Mouse (Mus musculus): ENCODE measurements around the gene AF366264. TPM values are rescaled to one million over a fixed set of nuclear protein-coding genes. Genes with fewer than 3 reads are reported as not detected.
"Not testable (repeated sequence)": the region's sequence is repeated elsewhere in the genome, so short reads cannot be mapped to it uniquely, and the experiment has no call there.

Gene AF366264
- not detected in 2 replicates for polyA plus RNA-seq (2016; fragmentation: Nextera tagmentation; extraction: Ambion mirVana)

GRCm38 (mm10) chr8:13838289-13838688 lies at the start of gene AF366264:
AF366264 (minus strand) TSS chr8:13838389.
- not testable (repeated sequence) for H3K4me3 ChIP-seq; H3K36me3 ChIP-seq; DNase-seq (ENCODE audit: low spot score); H3K4me1 ChIP-seq; H3K9me3 ChIP-seq (replicated peaks); H3K27me3 ChIP-seq (ENCODE audit: low read depth, poor library complexity, severe bottlenecking); H3K27ac ChIP-seq (replicated peaks)
- WGBS = 89% methylated on average over 5 of the region's 5 CpGs

- not testable (repeated sequence) for H3K27me3 ChIP-seq (ENCODE audit: low read depth, poor library complexity, severe bottlenecking); H3K36me3 ChIP-seq; H3K27ac ChIP-seq (replicated peaks); DNase-seq (ENCODE audit: low spot score); H3K4me3 ChIP-seq; H3K4me1 ChIP-seq
- peaks cover 14% of the 10 kb centered on the region for H3K9me3 ChIP-seq (replicated peaks)
- 81% methylated on average over 1 of the region's 1 CpGs for WGBS
Observed at GRCm38 (mm10) chr8:13843286-13843685, 5.1 kb upstream of the AF366264 start.

GRCm38 (mm10) chr8:13828598-13829172 lies 9.5 kb downstream of the AF366264 start:
- Histone ChIP-seq H3K27ac (replicated peaks) (no peak overlapping the region), H3K9me3 (replicated peaks) (no peaks in the 10 kb centered on the region), H3K36me3 (no peaks in the 10 kb centered on the region), H3K4me1 (no peaks in the 10 kb centered on the region), H3K27me3 (ENCODE audit: low read depth, poor library complexity, severe bottlenecking) (no peaks in the 10 kb centered on the region), H3K4me3 (no peak overlapping the region)
- 81% methylated on average over 7 of the region's 7 CpGs for WGBS
- DNase-seq (ENCODE audit: low spot score) = no peak

GRCm38 (mm10) chr8:13799566-13799965 lies 38.6 kb downstream of the AF366264 start:
- peaks cover 46% of the 10 kb centered on the region for H3K36me3 ChIP-seq
- H3K27me3 ChIP-seq (ENCODE audit: low read depth, poor library complexity, severe bottlenecking) = no peaks in the 10 kb centered on the region
- H3K4me1 ChIP-seq = peaks cover 13% of the 10 kb centered on the region
- DNase-seq (ENCODE audit: low spot score) = no peak
- WGBS = 89% methylated on average over 5 of the region's 5 CpGs
- no peak overlapping the region for H3K27ac ChIP-seq (replicated peaks)
- H3K4me3 ChIP-seq = no peak overlapping the region
- H3K9me3 ChIP-seq (replicated peaks) = no peaks in the 10 kb centered on the region

- H3K36me3 ChIP-seq = peaks cover 60% of the 10 kb centered on the region
- no peak for DNase-seq (ENCODE audit: low spot score)
- H3K9me3 ChIP-seq (replicated peaks) = no peaks in the 10 kb centered on the region
- peaks cover 13% of the 10 kb centered on the region for H3K4me1 ChIP-seq
- WGBS = 96% methylated on average over 5 of the region's 5 CpGs
- H3K27ac ChIP-seq (replicated peaks) = no peak overlapping the region
- no peaks in the 10 kb centered on the region for H3K27me3 ChIP-seq (ENCODE audit: low read depth, poor library complexity, severe bottlenecking)
- no peak overlapping the region for H3K4me3 ChIP-seq
Observed at GRCm38 (mm10) chr8:13797676-13798075, 40.5 kb downstream of the AF366264 start.

GRCm38 (mm10) chr8:13793746-13794101 lies 44.5 kb downstream of the AF366264 start:
- no peak for DNase-seq (ENCODE audit: low spot score)
- Histone ChIP-seq H3K9me3 (replicated peaks) (no peaks in the 10 kb centered on the region), H3K27ac (replicated peaks) (no peak overlapping the region), H3K27me3 (ENCODE audit: low read depth, poor library complexity, severe bottlenecking) (no peaks in the 10 kb centered on the region), H3K36me3 (peaks cover 72% of the 10 kb centered on the region), H3K4me1 (no peaks in the 10 kb centered on the region), H3K4me3 (no peak overlapping the region)
- WGBS = 91% methylated on average over 11 of the region's 11 CpGs

GRCm38 (mm10) chr8:13793097-13793745 lies 45.0 kb downstream of the AF366264 start:
- H3K4me1 ChIP-seq = no peaks in the 10 kb centered on the region
- DNase-seq (ENCODE audit: low spot score) = no peak
- H3K27ac ChIP-seq (replicated peaks) = no peak overlapping the region
- peaks cover 72% of the 10 kb centered on the region for H3K36me3 ChIP-seq
- no peak overlapping the region for H3K4me3 ChIP-seq
- WGBS = 90% methylated on average over 8 of the region's 8 CpGs
- no peaks in the 10 kb centered on the region for H3K9me3 ChIP-seq (replicated peaks)
- H3K27me3 ChIP-seq (ENCODE audit: low read depth, poor library complexity, severe bottlenecking) = no peaks in the 10 kb centered on the region

- H3K36me3 ChIP-seq = peaks cover 42% of the 10 kb centered on the region
- no peaks in the 10 kb centered on the region for H3K27me3 ChIP-seq (ENCODE audit: low read depth, poor library complexity, severe bottlenecking)
- 91% methylated on average over 8 of the region's 8 CpGs for WGBS
Observed at GRCm38 (mm10) chr8:13789606-13790005, 48.6 kb downstream of the AF366264 start.

GRCm38 (mm10) chr8:13785764-13786299 lies 52.4 kb downstream of the AF366264 start:
- Histone ChIP-seq H3K27ac (replicated peaks) (peak overlapping the region; percentile 99), H3K4me1 (peaks cover 19% of the 10 kb centered on the region), H3K4me3 (peak overlapping the region; percentile 76), H3K27me3 (ENCODE audit: low read depth, poor library complexity, severe bottlenecking) (no peaks in the 10 kb centered on the region), H3K36me3 (peaks cover 36% of the 10 kb centered on the region), H3K9me3 (replicated peaks) (no peaks in the 10 kb centered on the region)
- WGBS = under 1% methylated on average over 46 of the region's 47 CpGs
- DNase-seq (ENCODE audit: low spot score) = peak; percentile 98

More at GRCm38 (mm10) chr8:13789606-13790005, 48.6 kb downstream of the AF366264 start:
- Histone ChIP-seq H3K27ac (replicated peaks) (no peak overlapping the region), H3K9me3 (replicated peaks) (no peaks in the 10 kb centered on the region), H3K4me1 (peaks cover 15% of the 10 kb centered on the region), H3K4me3 (no peak overlapping the region)
- DNase-seq (ENCODE audit: low spot score) = no peak

GRCm38 (mm10) chr8:13785250-13785763 lies 52.9 kb downstream of the AF366264 start, which contains the start of gene Upf3a:
Upf3a (plus strand) TSS chr8:13785615.
- WGBS = under 1% methylated on average over 47 of the region's 47 CpGs
- H3K27me3 ChIP-seq (ENCODE audit: low read depth, poor library complexity, severe bottlenecking) = no peaks in the 10 kb centered on the region
- no peaks in the 10 kb centered on the region for H3K9me3 ChIP-seq (replicated peaks)
- peak within 1 kb of the TSS; percentile 99 for H3K27ac ChIP-seq (replicated peaks)
- DNase-seq (ENCODE audit: low spot score) = peak; percentile 95
- H3K36me3 ChIP-seq = peaks cover 42% of the 10 kb centered on the region
- peak within 1 kb of the TSS; percentile 76 for H3K4me3 ChIP-seq
- H3K4me1 ChIP-seq = peaks cover 19% of the 10 kb centered on the region

Other genes starting within 250 kb of the AF366264 start
- 27.4 and 28.9 TPM in 2 replicates for gene Rasa3, start 160.8 kb downstream of the AF366264 start, polyA plus RNA-seq (2016; fragmentation: Nextera tagmentation; extraction: Ambion mirVana)
- gene Cfap97d2, start 132.5 kb downstream of the AF366264 start, polyA plus RNA-seq (2016; fragmentation: Nextera tagmentation; extraction: Ambion mirVana) = 0.68 and 1.4 TPM in 2 replicates
- gene Cdc16, start 80.7 kb downstream of the AF366264 start, polyA plus RNA-seq (2016; fragmentation: Nextera tagmentation; extraction: Ambion mirVana) = 226 and 229 TPM in 2 replicates
- gene Upf3a, start 52.8 kb downstream of the AF366264 start, polyA plus RNA-seq (2016; fragmentation: Nextera tagmentation; extraction: Ambion mirVana) = 38.4 and 42.0 TPM in 2 replicates
- 44.1 and 49.5 TPM in 2 replicates for gene Champ1, start 31.3 kb upstream of the AF366264 start, polyA plus RNA-seq (2016; fragmentation: Nextera tagmentation; extraction: Ambion mirVana)
- 83.4 and 89.1 TPM in 2 replicates for gene Coprs, start 51.9 kb upstream of the AF366264 start, polyA plus RNA-seq (2016; fragmentation: Nextera tagmentation; extraction: Ambion mirVana)

Data from midbrain, embryonic 10.5 days (tissue).